Mouse (Mus musculus): Measurements from ENCODE around the gene Syne1. TPM values are rescaled to one million over a fixed set of nuclear protein-coding genes. Genes with fewer than 3 reads are reported as not detected.

Syne1 gene
- polyA plus RNA-seq, 1 experiment = 28.3 TPM

DNA sequence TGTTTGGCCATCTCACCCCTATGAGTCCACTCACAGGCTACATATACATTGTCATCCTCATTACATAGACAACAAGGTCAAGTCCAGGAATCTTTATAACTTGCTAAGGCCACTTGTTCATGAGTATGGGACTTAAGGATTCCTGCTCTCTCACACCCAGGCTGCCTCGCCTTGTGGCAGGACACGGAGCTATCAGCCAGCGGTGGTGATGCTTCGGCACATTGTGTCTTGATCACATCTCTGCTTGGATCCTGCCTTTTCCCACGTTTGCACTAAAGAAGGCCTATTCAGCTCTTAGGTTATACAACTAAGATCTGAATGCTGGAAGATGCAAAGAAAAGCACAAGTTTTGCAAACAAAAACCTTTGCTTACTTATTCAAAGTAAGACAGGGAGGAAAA is 345.7 kb downstream of the Syne1 start:
- DNase-seq (ENCODE audit: low spot score) = no peak

- DNase-seq (ENCODE audit: low spot score) = no peak
Measured at GRCm38 (mm10) chr10:5203837-5204236, 347.4 kb downstream of the Syne1 start.

- no peak for DNase-seq (ENCODE audit: low spot score)
Measured at GRCm38 (mm10) chr10:5197356-5197755, 353.9 kb downstream of the Syne1 start.

DNA sequence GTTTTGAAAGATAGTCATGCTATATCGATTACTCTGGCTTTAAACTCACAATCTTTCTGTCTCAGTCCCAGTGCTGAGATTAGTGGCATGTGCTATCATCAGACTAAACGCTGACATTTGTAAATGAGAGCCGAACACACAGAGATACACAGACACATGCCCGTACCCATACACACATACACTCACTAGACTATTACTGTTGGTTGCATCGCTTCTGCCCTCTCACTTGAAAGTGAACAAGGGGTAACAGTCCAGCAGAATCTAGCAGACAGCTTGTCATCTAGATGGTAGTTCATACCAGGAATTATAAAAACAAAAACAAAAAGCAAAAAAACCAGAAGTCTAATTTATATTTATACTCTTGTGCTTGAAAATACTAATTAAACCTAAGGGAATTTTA is 355.0 kb downstream of the Syne1 start:
- DNase-seq (ENCODE audit: low spot score) = no peak

- no peak for DNase-seq (ENCODE audit: low spot score)
Measured at GRCm38 (mm10) chr10:5195288-5195687, 356.0 kb downstream of the Syne1 start.

DNA sequence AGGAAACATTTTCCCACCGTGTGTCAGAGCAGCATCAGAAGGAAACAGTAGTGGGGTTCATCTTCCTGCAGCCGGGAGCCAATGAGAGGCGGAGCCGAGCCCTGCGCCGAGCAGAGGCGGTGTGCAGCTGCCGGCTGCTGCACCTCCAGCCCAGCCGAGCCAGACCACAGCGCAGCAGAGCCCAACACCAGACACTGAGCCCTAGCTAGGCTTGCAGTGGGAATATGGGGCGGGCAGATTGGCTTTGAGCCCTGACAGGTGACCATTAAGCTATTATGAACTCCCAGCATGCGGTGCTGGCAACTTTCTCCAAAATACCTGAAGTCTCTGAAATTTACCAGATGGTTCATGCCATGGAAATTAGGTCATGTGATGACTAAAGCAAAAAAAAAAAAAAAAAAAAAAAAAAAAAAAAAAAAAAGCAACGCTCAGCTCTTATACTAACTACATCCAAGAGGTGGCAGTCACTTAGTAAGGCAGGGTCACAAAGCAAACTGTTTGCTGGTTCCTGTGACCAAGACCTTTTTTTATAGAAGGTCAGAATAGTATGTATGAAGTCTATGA is 356.5 kb downstream of the Syne1 start:
- DNase-seq (ENCODE audit: low spot score) = peak; percentile 51

DNA sequence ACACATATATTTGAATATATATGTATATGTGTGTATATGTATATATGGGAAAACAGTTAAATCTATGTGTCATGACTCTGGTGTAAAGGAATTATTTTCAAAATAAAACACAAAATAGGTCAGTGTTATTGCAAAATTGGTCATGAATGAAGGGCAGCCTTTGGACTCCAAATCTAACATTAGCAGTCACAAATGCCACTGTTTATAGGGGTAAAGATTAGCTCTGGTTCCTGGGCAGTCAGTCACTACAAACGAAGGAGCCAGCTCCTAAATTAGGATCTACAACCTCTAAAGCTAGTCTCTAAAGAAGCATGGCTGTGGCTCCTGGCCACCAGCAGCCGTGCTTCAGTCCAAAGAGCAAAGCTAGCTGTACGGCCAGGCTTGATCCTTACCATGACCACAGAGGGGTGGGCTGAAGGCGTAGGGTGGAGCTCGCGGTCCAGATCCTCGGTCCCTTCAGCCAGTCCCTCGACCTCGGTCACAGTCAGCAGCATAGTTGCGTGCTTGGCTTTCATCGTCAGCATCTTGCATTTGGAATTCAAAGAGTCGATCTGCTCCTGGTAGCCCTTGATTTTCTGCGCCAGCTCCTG is 357.1 kb downstream of the Syne1 start:
- DNase-seq (ENCODE audit: low spot score) = no peak

- no peak for DNase-seq (ENCODE audit: low spot score)
Measured at GRCm38 (mm10) chr10:5192861-5193490, 358.3 kb downstream of the Syne1 start.

DNA sequence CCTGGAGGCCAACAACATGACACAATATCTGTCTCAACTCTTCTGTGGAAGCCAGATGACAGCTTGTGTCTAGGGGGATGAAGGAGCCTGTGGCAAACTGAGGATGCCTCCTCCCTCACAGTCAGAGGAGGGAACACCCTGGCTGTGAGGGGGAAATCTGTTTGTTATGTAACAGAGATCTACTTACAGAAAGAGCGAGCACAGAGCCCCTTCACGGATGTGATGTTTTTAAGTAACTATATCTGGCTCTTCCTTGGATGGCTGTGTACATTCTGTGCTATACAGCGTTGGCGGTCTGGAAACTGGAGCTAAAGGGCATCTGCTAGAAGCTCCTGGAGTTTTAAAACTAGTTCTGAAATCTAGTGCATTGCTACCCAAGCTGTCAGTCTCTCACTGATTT is 360.5 kb downstream of the Syne1 start:
- no peak for DNase-seq (ENCODE audit: low spot score)

- no peak for DNase-seq (ENCODE audit: low spot score)
Measured at GRCm38 (mm10) chr10:5188890-5189289, 362.4 kb downstream of the Syne1 start.

DNA sequence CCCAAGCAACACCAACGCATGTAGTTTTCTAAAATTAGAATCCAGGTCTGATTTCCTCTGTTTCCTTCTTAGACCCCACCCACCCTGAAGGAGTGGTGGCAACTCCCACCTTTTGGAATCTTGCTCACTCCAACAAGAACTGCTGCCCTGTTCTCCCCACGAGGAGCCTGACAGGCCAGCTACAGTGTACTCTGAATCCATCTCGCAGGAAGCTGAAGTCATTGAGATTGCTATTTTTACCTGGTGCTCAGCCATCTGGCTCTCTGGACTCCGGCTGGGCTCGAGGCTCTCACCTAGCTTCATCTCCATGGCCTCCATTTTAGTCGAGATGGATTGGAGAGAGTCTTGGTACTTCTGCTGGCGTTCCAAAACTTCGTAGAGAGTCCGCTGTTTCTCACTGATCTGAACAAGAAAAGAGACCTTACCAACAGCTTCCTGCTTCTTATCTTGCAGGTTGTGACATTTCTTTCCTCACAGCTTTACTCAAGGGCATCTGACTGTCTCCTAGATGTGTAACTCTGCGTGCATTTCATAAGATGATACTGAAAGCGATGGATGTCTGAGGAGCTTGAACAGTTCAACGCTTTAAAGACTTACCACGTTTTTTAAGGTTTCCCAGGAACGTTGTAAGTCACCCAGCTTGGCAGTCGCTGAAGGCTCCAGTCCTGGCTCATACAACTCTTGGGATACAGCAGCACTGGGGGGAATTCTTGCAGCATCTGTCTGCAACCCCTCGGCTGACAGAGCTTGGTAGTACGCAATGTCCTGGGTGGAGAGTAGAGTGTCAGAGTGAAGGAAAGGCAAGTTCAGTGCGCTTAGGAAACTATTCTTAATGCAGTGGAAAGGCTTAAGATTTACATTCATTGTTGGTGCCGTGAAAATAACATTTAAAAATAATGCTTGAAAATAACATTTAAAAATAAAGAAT is 365.9 kb downstream of the Syne1 start:
- no peak for DNase-seq (ENCODE audit: low spot score)

DNA sequence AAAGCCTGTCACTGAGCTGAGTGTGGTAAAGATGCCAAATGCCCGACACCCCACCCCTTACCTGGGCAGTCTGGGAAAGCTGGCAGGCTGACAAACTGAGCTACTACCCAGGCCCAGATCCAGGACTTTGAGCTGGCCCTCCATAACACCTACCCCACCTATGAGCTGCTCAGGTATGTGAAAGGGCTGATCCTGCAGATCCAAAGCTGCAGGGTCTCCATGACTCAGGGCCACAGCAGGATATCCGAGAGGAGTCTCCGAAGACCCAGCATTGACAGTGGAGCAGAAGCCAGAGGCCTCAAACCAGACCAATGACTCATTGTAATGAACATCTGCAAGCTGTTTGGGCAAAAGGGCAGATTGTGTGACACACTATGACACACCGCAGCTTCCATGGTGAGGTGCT is 369.5 kb downstream of the Syne1 start:
- DNase-seq (ENCODE audit: low spot score) = no peak

- no peak for DNase-seq (ENCODE audit: low spot score)
Measured at GRCm38 (mm10) chr10:5179891-5180290, 371.4 kb downstream of the Syne1 start.

GRCm38 (mm10) chr10:5177446-5178015 is 373.8 kb downstream of the Syne1 start:
- no peak for DNase-seq (ENCODE audit: low spot score)

DNA sequence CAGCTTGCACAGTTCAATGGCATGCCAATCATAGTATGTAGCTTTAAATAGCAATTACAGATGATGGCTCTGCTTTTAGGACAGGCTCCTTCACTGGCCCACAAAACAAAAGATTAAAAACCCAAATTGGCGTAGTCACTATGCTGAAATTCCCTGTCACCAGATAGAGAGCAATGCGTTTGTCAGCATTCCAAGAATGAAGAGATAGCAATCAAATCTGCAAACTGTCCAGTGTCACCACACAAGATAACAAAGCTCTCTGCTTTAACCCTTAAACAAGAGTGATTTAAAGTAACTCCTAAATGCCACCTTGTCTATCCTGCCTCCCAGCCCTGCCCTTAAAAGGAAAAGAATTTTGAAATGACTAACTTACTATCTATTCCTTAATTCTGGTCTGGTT is 374.9 kb downstream of the Syne1 start:
- no peak for DNase-seq (ENCODE audit: low spot score)

DNA sequence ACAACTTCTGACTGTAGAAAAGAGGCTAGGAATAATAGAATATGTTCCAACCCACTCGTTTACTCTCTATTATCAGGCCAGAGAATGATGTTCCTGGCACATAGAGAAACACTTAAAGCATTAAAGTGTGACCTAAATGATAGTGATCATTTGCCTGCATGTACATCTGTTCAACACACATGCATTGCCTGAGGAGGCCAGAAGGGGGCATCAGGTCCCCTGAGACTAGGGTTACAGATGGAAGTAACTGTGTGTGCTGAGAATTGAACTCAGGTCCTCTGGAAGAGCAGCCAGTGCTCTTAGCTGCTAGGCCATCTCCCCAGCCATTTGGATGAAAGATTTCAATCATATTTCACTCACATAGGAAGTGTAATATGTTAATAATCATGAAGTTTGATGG is 380.9 kb downstream of the Syne1 start:
- no peak for DNase-seq (ENCODE audit: low spot score)

- no peak for DNase-seq (ENCODE audit: low spot score)
Measured at GRCm38 (mm10) chr10:5167481-5167880, 383.8 kb downstream of the Syne1 start.

DNA sequence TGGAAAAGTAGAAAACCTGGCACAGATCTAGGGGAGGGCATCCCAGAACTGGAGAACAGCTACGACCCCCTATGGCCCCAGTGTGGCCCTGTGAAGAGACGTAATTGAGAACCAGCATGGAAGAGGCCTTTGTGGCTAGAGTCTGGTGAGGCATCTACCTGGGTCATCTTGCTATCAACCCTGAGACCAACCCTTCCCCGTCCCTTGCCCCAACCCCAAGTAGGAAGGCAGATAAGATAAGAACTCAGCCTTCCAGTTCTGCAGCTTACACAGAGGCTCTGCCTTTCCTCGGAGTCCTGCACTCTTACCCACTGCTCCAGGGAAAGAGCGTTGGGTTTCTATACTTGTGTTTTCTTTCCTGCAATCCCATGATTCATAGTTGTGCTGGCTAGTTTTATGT is 385.8 kb downstream of the Syne1 start:
- DNase-seq (ENCODE audit: low spot score) = no peak

GRCm38 (mm10) chr10:5163770-5164169 is 387.5 kb downstream of the Syne1 start:
- DNase-seq (ENCODE audit: low spot score) = no peak

GRCm38 (mm10) chr10:5163286-5163685 is 388.0 kb downstream of the Syne1 start:
- no peak for DNase-seq (ENCODE audit: low spot score)

DNA sequence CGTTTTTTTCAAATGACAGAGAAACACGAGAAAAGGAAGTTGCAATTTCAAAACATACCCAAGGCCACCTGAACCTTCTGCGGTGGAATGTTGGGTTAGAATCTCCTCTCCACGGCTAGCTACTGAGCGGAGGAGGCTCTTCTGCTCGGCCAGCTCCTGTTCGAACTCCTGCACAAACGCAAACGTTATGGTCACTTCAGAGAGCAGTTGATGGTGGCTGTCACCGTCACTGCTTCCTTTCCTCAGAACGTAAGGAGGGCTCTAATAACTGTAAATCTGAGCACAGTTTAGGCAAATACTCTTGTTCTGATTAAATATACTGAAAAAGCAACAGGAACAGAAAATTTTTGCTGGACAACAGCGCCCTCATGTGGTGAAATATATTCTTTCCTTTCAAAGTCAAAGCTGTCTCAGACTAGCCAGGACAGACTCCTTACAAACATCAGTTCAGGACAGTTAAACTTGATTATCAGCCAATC is 389.8 kb downstream of the Syne1 start:
- no peak for DNase-seq (ENCODE audit: low spot score)

GRCm38 (mm10) chr10:5159679-5160078 is 391.6 kb downstream of the Syne1 start:
- no peak for DNase-seq (ENCODE audit: low spot score)
